Mouse (Mus musculus) hindbrain, postnatal 0 days (tissue): ENCODE data around the gene Zbtb20. TPM values are rescaled to one million over a fixed set of nuclear protein-coding genes. Genes with fewer than 3 reads are reported as not detected.

ENCODE experiments used
- ATAC-seq: fragments of 200-750 bp; cut with Nextera tagmentation; 2 replicates; pipeline ENCODE4 v1.8.0; 2017; ENCODE audit warnings: mild to moderate bottlenecking, moderate TSS enrichment, moderate library complexity
- DNase-seq: peaks from one replicate; pipeline ENCODE4 v3.0.0-alpha.2; 2015; ENCODE audit warnings: low spot score
- H3K27ac ChIP-seq: fragments of 300-500 bp; sonication (generic); 2 replicates; pipeline ENCODE4 v1.5.1; 2014; ENCODE audit warnings: mild to moderate bottlenecking
- H3K27me3 ChIP-seq: fragments of 300-500 bp; sonication (generic); 2 replicates; pipeline ENCODE4 v1.6.1; 2014; ENCODE audit warnings: low read length, mixed read lengths; ENCODE audit not compliant: insufficient read depth
- H3K36me3 ChIP-seq: fragments of 300-500 bp; sonication (generic); 2 replicates; pipeline ENCODE4 v1.6.1; 2014; ENCODE audit warnings: low read length, mixed read lengths; ENCODE audit not compliant: insufficient read depth
- H3K4me1 ChIP-seq: fragments of 300-500 bp; sonication (generic); 2 replicates; pipeline ENCODE4 v1.6.1; 2014; ENCODE audit warnings: antibody characterized with exemption, low read length, mixed read lengths; ENCODE audit not compliant: insufficient read depth
- H3K4me2 ChIP-seq: fragments of 300-500 bp; sonication (generic); 2 replicates; pipeline ENCODE4 v1.6.1; 2014; ENCODE audit warnings: low read depth, mild to moderate bottlenecking, low read length, moderate library complexity, mixed read lengths
- H3K4me3 ChIP-seq: fragments of 300-500 bp; sonication (generic); 2 replicates; pipeline ENCODE4 v1.5.1; 2014; ENCODE audit warnings: low read length
- H3K9ac ChIP-seq: fragments of 300-500 bp; sonication (generic); replicated peaks from 2 replicates; pipeline ENCODE4 v1.6.1; 2014; ENCODE audit warnings: mild to moderate bottlenecking, low read length, moderate library complexity, mixed read lengths
- H3K9me3 ChIP-seq: fragments of 300-500 bp; sonication (generic); 2 replicates; pipeline ENCODE4 v1.6.1; 2016; ENCODE audit warnings: low read length, mixed read lengths
- CTCF ChIP-seq: IDR thresholded peaks from 2 replicates; pipeline ENCODE4 v1.5.1; 2016; ENCODE audit warnings: antibody characterized with exemption, control low read depth, low read depth
- WGBS: fragments of 180-500 bp; shearing (Covaris S2); extraction: QIAGEN DNeasy Blood & Tissue Kit; methylation state at CpG from one replicate; pipeline ENCODE4 v1.1.7; 2014; 5-methylcytosine and 5-hydroxymethylcytosine counted together
- polyA plus RNA-seq: library from polyadenylated mRNA; unstranded; fragments of >200 nt; fragmentation: Nextera tagmentation; extraction: Ambion mirVana; gene quantifications from 2 replicates; pipeline ENCODE4 v1.2.1, GENCODE M21; 2015
- total RNA-seq: library from RNA; depleted of rRNA; stranded (reverse); fragments of >200 nt; gene quantifications from 2 replicates; pipeline ENCODE4 v1.2.3, GENCODE M21; 2014

Gene Zbtb20
- total and polyA plus RNA-seq, 2 experiments from 2014 or later: 35.2 to 38.0 TPM

- DNase-seq (no peak), ATAC-seq (no peak)
- H3K4me3 ChIP-seq: no peak overlapping the region
- WGBS: 88% methylated on average over 2 of the region's 2 CpGs
- no peaks in the 10 kb centered on the region for H3K36me3 ChIP-seq
- H3K9ac ChIP-seq: no peak overlapping the region
- H3K27ac ChIP-seq: no peak overlapping the region
- H3K4me1 ChIP-seq: no peaks in the 10 kb centered on the region; the same call in 1 of the 2 replicates
- H3K9me3 ChIP-seq: no peaks in the 10 kb centered on the region
- TF ChIP-seq CTCF: no peak
- H3K27me3 ChIP-seq: no peaks in the 10 kb centered on the region
- H3K4me2 ChIP-seq: no peak overlapping the region
These were observed 607.1 kb downstream of the Zbtb20 start for GRCm38 (mm10) chr16:43482738-43483137.

GRCm38 (mm10) chr16:43484400-43484799 is 608.7 kb downstream of the Zbtb20 start:
- H3K4me3 ChIP-seq: no peak overlapping the region
- 87% methylated on average over 4 of the region's 4 CpGs for WGBS
- H3K36me3 ChIP-seq: no peaks in the 10 kb centered on the region

DNA sequence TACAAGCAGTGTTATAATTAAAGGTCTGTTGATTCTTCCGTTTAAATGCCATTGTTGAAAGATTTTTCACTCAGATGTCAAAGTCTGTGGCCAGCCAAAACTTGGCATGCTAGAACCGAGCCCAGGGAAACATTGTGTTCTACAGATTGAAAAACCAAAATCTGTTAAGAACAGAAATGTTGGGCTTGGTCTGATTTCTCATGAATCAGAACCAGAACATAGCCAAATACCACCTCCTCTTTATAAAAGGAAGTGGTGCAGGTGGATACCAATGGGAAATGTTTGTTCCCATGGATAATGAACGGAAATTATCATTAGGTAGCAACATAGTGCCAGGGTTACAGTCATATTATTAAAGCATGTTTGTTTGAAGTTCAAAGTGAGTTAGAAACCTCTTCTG is 613.7 kb downstream of the Zbtb20 start:
- no peak for TF ChIP-seq CTCF
- ATAC-seq (no peak), DNase-seq (no peak)
- no peaks in the 10 kb centered on the region for H3K36me3 ChIP-seq
- no peaks in the 10 kb centered on the region for H3K27me3 ChIP-seq
- H3K9me3 ChIP-seq: no peaks in the 10 kb centered on the region
- H3K4me3 ChIP-seq: no peak overlapping the region
- no peak overlapping the region for H3K27ac ChIP-seq
- 78% methylated on average over 3 of the region's 3 CpGs for WGBS
- no peaks in the 10 kb centered on the region for H3K4me1 ChIP-seq
- no peak overlapping the region for H3K9ac ChIP-seq
- H3K4me2 ChIP-seq: no peak overlapping the region

More at GRCm38 (mm10) chr16:43484400-43484799, 608.7 kb downstream of the Zbtb20 start:
- Histone ChIP-seq H3K27ac (no peak overlapping the region), H3K27me3 (no peaks in the 10 kb centered on the region), H3K9me3 (no peaks in the 10 kb centered on the region), H3K4me2 (no peak overlapping the region), H3K9ac (no peak overlapping the region), H3K4me1 (no peaks in the 10 kb centered on the region; the same call in 1 of the 2 replicates)
- no peak for TF ChIP-seq CTCF
- no peak for ATAC-seq
- DNase-seq: no peak

DNA sequence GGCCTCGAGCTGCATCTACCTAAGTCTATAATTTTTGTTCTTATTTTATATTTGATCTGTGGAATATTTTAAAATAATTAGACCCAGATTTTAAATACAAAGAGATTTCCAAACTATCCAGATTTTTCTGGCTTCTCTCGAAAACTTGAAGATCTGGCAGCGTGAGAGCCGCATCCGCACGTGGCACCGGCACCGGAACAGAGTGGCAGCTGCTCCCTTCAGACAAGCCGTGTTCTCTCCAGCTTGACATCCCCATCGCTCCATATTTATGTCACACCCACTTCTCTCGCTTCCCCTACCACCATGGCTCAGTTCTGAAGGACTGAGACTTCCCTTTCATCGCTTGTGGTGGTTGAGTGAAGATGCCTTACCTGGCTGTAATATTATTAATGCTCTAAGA is 614.3 kb downstream of the Zbtb20 start:
- H3K4me3 ChIP-seq: no peak overlapping the region
- H3K4me1 ChIP-seq: no peaks in the 10 kb centered on the region
- no peak overlapping the region for H3K4me2 ChIP-seq
- TF ChIP-seq CTCF: no peak
- ATAC-seq (no peak), DNase-seq (no peak)
- H3K36me3 ChIP-seq: no peaks in the 10 kb centered on the region
- WGBS: 92% methylated on average over 12 of the region's 12 CpGs
- H3K9ac ChIP-seq: no peak overlapping the region
- no peaks in the 10 kb centered on the region for H3K9me3 ChIP-seq
- H3K27ac ChIP-seq: no peak overlapping the region
- no peaks in the 10 kb centered on the region for H3K27me3 ChIP-seq

DNA sequence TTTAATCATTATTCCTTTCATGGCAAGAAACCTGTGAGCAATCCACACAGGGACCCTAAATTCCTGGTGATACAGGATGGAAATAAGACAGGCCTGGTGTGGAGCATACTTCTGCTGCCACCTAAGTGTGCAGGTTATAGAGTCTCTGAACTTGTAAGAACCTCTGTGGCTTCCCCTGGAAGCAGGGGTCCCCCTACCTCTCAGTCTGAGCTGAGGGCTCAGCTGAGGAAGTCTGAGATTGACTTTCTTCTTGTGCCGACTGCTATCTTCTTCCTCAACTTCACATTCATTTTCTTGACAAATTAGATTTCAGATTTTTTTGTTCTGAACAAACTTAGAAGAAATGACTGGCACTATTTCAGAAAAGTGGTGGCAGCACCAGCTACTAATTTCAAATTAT is 617.2 kb downstream of the Zbtb20 start:
- Histone ChIP-seq H3K4me3 (no peak overlapping the region), H3K36me3 (no peaks in the 10 kb centered on the region), H3K4me1 (no peaks in the 10 kb centered on the region), H3K9ac (no peak overlapping the region), H3K27ac (no peak overlapping the region), H3K27me3 (no peaks in the 10 kb centered on the region), H3K4me2 (no peak overlapping the region), H3K9me3 (no peaks in the 10 kb centered on the region)
- WGBS: 92% methylated on average over 1 of the region's 1 CpGs
- ATAC-seq: no peak
- no peak for DNase-seq
- TF ChIP-seq CTCF: no peak

DNA sequence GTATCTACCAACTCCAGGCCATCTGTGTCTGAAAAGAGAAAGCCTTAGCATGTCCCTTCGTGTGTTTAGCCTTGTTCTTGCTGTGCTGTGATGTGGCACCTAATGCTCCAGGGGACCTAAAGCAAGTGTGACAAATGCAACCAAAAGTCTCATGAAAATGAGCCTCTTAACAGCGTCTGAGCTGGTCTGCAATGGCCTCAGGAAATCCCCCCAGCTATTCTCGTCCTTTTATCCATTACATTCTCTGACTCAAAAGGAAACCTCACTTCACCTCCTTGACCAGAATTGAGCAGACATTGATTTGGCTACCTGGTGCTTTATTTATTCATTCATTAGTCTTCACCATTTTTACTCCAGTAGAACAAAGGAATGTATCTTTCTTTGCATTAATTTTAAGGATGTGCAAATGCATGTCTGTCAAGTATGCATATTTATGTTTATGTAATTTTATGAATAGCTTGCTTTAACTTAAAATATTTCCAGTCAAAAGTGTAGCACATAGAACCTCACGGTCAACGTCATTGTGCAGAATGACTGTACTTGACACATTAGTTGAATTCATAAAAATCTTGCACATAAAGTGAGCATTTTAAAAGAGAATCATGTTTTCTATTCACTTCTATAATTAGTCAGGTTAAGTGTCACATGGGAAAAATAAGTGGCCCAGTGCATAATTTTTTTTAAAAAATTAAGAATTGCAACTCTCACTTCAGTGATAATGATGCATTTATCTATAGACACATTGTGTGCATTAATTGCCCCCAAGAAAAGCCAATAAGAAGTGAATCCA is 618.1 kb downstream of the Zbtb20 start:
- Histone ChIP-seq H3K27me3 (no peaks in the 10 kb centered on the region), H3K36me3 (no peaks in the 10 kb centered on the region), H3K27ac (no peak overlapping the region), H3K9me3 (no peaks in the 10 kb centered on the region), H3K9ac (no peak overlapping the region), H3K4me1 (no peaks in the 10 kb centered on the region), H3K4me2 (no peak overlapping the region), H3K4me3 (no peak overlapping the region)
- no peak for DNase-seq
- WGBS: 58% methylated on average over 5 of the region's 5 CpGs
- ATAC-seq: no peak
- TF ChIP-seq CTCF: no peak

GRCm38 (mm10) chr16:43495175-43495818 is 619.6 kb downstream of the Zbtb20 start:
- no peaks in the 10 kb centered on the region for H3K27me3 ChIP-seq
- H3K9me3 ChIP-seq: no peaks in the 10 kb centered on the region
- DNase-seq: no peak
- no peak for TF ChIP-seq CTCF
- H3K27ac ChIP-seq: no peak overlapping the region
- H3K4me2 ChIP-seq: no peak overlapping the region
- no peaks in the 10 kb centered on the region for H3K4me1 ChIP-seq
- H3K9ac ChIP-seq: no peak overlapping the region
- 85% methylated on average over 9 of the region's 9 CpGs for WGBS
- no peaks in the 10 kb centered on the region for H3K36me3 ChIP-seq
- ATAC-seq: no peak
- no peak overlapping the region for H3K4me3 ChIP-seq
